Mouse (Mus musculus): ENCODE data around the gene Slc6a8. TPM values are rescaled to one million over a fixed set of nuclear protein-coding genes. Genes with fewer than 3 reads are reported as not detected.

Slc6a8 gene
- polyA plus RNA-seq, 1 experiment from 2014 or later = 12.2 TPM

- Histone ChIP-seq H3K27me3 (ENCODE audit: control insufficient read depth, insufficient read depth, low read length) (no peaks in the 10 kb centered on the region), H3K9ac (replicated peaks; ENCODE audit: low read depth, low read length) (no peak overlapping the region), H3K4me3 (ENCODE audit: low read depth, low read length) (no peak overlapping the region), H3K4me2 (replicated peaks; ENCODE audit: low read depth, low read length) (no peak overlapping the region), H3K27ac (ENCODE audit: low read length) (no peak overlapping the region), H3K9me3 (ENCODE audit: control insufficient read depth, low read depth, low read length) (no peaks in the 10 kb centered on the region), H3K4me1 (ENCODE audit: control insufficient read depth, insufficient read depth, low read length) (no peaks in the 10 kb centered on the region), H3K36me3 (ENCODE audit: control insufficient read depth, insufficient read depth, low read length) (no peaks in the 10 kb centered on the region)
- ATAC-seq (ENCODE audit: insufficient number of reproducible peaks, insufficient read depth, low FRiP score, low read depth) = no peak
- WGBS = 85% methylated on average over 6 of the region's 6 CpGs
These were observed 19.6 kb upstream of the Slc6a8 start for GRCm38 (mm10) chrX:73653392-73653791.

DNA sequence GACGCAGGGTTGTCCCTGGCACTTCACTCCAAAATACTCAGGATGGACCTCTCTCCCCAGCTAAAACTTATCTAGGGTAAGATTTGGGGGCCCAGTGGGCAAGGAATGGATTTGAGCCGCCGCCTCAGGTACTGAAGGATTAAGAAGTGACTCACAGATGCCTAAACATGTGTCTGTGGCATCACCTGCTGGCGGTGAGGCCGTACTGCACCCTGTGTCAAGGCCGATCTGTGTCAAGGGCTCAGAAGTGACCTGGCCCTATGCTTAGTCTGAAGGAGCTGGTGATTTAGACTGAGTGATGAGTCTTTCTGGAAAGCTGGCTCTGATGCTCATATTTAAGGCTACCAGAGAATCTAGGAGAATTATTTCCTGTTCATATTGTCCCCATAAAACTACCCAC, 18.8 kb upstream of the Slc6a8 start:
- ATAC-seq (ENCODE audit: insufficient number of reproducible peaks, insufficient read depth, low FRiP score, low read depth) = no peak
- H3K9ac ChIP-seq (replicated peaks; ENCODE audit: low read depth, low read length) = no peak overlapping the region
- WGBS = 11% methylated on average over 6 of the region's 6 CpGs
- H3K36me3 ChIP-seq (ENCODE audit: control insufficient read depth, insufficient read depth, low read length) = no peaks in the 10 kb centered on the region
- no peaks in the 10 kb centered on the region for H3K27me3 ChIP-seq (ENCODE audit: control insufficient read depth, insufficient read depth, low read length)
- no peak overlapping the region for H3K4me2 ChIP-seq (replicated peaks; ENCODE audit: low read depth, low read length)
- no peaks in the 10 kb centered on the region for H3K9me3 ChIP-seq (ENCODE audit: control insufficient read depth, low read depth, low read length)
- no peak overlapping the region for H3K4me3 ChIP-seq (ENCODE audit: low read depth, low read length)
- H3K4me1 ChIP-seq (ENCODE audit: control insufficient read depth, insufficient read depth, low read length) = no peaks in the 10 kb centered on the region
- H3K27ac ChIP-seq (ENCODE audit: low read length) = no peak overlapping the region

DNA sequence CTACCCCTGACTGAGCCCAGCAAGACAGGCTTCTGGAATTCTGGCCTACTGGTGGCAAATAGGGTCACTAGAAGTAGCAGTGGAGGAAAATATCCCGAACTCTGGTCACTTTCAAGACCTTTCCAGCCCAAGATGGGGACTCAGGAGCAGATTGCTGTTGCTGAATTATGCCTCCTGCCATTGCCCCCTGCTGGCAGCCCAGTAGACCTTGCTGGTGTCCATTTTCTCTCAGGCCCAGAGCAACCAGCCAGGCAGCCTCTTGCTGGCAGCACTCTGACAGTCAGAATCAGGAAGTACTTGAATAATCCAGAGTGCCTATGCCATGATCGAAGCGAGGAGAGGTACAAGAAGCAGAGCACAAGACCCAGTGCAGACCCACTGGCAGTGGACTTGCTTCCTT, 17.4 kb upstream of the Slc6a8 start:
- Histone ChIP-seq H3K9me3 (ENCODE audit: control insufficient read depth, low read depth, low read length) (no peaks in the 10 kb centered on the region), H3K9ac (replicated peaks; ENCODE audit: low read depth, low read length) (no peak overlapping the region), H3K4me3 (ENCODE audit: low read depth, low read length) (no peak overlapping the region), H3K4me1 (ENCODE audit: control insufficient read depth, insufficient read depth, low read length) (no peaks in the 10 kb centered on the region), H3K36me3 (ENCODE audit: control insufficient read depth, insufficient read depth, low read length) (no peaks in the 10 kb centered on the region), H3K27ac (ENCODE audit: low read length) (no peak overlapping the region), H3K27me3 (ENCODE audit: control insufficient read depth, insufficient read depth, low read length) (no peaks in the 10 kb centered on the region), H3K4me2 (replicated peaks; ENCODE audit: low read depth, low read length) (no peak overlapping the region)
- no peak for ATAC-seq (ENCODE audit: insufficient number of reproducible peaks, insufficient read depth, low FRiP score, low read depth)
- 48% methylated on average over 3 of the region's 3 CpGs for WGBS

- no peak overlapping the region for H3K27ac ChIP-seq (ENCODE audit: low read length)
- no peaks in the 10 kb centered on the region for H3K9me3 ChIP-seq (ENCODE audit: control insufficient read depth, low read depth, low read length)
- H3K4me1 ChIP-seq (ENCODE audit: control insufficient read depth, insufficient read depth, low read length) = no peaks in the 10 kb centered on the region
- no peak overlapping the region for H3K4me2 ChIP-seq (replicated peaks; ENCODE audit: low read depth, low read length)
- H3K9ac ChIP-seq (replicated peaks; ENCODE audit: low read depth, low read length) = no peak overlapping the region
- no peak overlapping the region for H3K4me3 ChIP-seq (ENCODE audit: low read depth, low read length)
- H3K27me3 ChIP-seq (ENCODE audit: control insufficient read depth, insufficient read depth, low read length) = no peaks in the 10 kb centered on the region
- WGBS = 48% methylated on average over 7 of the region's 7 CpGs
- no peak for ATAC-seq (ENCODE audit: insufficient number of reproducible peaks, insufficient read depth, low FRiP score, low read depth)
- no peaks in the 10 kb centered on the region for H3K36me3 ChIP-seq (ENCODE audit: control insufficient read depth, insufficient read depth, low read length)
These were observed 14.6 kb upstream of the Slc6a8 start for GRCm38 (mm10) chrX:73658391-73658790.

DNA sequence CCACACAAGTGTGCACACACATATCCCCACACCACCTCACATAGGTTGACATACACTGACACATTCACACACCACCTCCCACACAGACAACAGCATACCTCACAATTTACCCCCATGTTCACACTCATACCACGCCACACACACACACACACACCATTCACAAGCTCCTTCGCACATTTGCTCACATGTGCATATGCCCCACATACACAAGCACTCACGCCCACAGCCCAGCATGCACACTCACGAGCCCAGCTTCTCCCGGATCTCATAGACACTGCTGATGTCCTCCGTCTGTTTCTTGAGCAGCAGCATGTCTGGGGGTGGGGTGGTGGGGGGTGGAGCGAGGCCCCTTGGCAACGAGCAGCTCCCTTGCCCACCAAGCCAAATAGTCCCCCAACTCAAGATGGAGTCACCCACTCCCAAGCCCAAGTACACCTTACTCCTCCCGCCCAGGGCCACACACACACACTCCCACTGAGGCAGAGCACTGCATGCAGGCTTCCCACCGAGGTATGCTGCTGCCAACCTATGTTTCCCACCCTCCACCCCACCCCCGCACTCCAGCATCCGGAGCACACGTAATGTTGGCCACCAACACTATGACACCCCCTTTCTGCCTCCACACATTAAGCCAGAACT, 13.9 kb upstream of the Slc6a8 start:
- 59% methylated on average over 13 of the region's 13 CpGs for WGBS
- H3K4me3 ChIP-seq (ENCODE audit: low read depth, low read length) = peak overlapping the region; percentile 35
- H3K4me2 ChIP-seq (replicated peaks; ENCODE audit: low read depth, low read length) = peak overlapping the region; percentile 64
- no peaks in the 10 kb centered on the region for H3K36me3 ChIP-seq (ENCODE audit: control insufficient read depth, insufficient read depth, low read length)
- H3K9ac ChIP-seq (replicated peaks; ENCODE audit: low read depth, low read length) = 0 out of 2 replicates have a peak overlapping the region, but pooled peaks have one; percentile 25
- H3K27ac ChIP-seq (ENCODE audit: low read length) = no peak overlapping the region
- H3K4me1 ChIP-seq (ENCODE audit: control insufficient read depth, insufficient read depth, low read length) = no peaks in the 10 kb centered on the region
- ATAC-seq (ENCODE audit: insufficient number of reproducible peaks, insufficient read depth, low FRiP score, low read depth) = no peak
- no peaks in the 10 kb centered on the region for H3K9me3 ChIP-seq (ENCODE audit: control insufficient read depth, low read depth, low read length)
- H3K27me3 ChIP-seq (ENCODE audit: control insufficient read depth, insufficient read depth, low read length) = no peaks in the 10 kb centered on the region

- Histone ChIP-seq H3K27me3 (ENCODE audit: control insufficient read depth, insufficient read depth, low read length) (no peaks in the 10 kb centered on the region), H3K27ac (ENCODE audit: low read length) (no peak within 1 kb of the TSS), H3K9ac (replicated peaks; ENCODE audit: low read depth, low read length) (peak within 1 kb of the TSS; percentile 25; the same call in 1 of the 2 replicates), H3K4me1 (ENCODE audit: control insufficient read depth, insufficient read depth, low read length) (no peaks in the 10 kb centered on the region), H3K9me3 (ENCODE audit: control insufficient read depth, low read depth, low read length) (no peaks in the 10 kb centered on the region), H3K4me2 (replicated peaks; ENCODE audit: low read depth, low read length) (peak within 1 kb of the TSS; percentile 64), H3K36me3 (ENCODE audit: control insufficient read depth, insufficient read depth, low read length) (no peaks in the 10 kb centered on the region), H3K4me3 (ENCODE audit: low read depth, low read length) (peak within 1 kb of the TSS; percentile 35)
- 0 out of 2 replicates have a peak, but pooled peaks have one; percentile 54 for ATAC-seq (ENCODE audit: insufficient number of reproducible peaks, insufficient read depth, low FRiP score, low read depth)
- 22% methylated on average over 52 of the region's 57 CpGs for WGBS
These were observed 13.2 kb upstream of the Slc6a8 start, which contains the start of gene Pnck for GRCm38 (mm10) chrX:73659575-73660283. Pnck (minus strand) TSS chrX:73660117.

DNA sequence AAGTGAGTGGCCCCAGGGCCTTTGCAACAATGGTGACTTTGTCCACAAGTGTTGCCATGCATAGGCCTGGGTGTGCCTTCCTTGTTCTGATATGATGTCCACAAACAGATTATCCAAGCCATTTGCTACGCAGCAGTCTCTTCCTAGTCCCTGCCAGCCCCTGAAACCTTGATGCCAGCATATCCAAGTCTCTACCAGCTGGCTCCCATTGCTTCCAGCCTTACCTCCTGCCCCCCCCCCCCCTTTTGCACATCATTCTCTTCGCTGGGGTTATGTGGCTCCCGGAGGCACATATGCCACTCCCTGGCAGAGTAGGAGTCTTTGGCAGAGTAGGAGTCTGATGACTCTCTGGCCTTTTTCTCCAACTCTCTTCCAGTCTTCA, 12.7 kb upstream of the Slc6a8 start:
- 0 out of 2 replicates have a peak overlapping the region, but pooled peaks have one; percentile 25 for H3K9ac ChIP-seq (replicated peaks; ENCODE audit: low read depth, low read length)
- no peaks in the 10 kb centered on the region for H3K4me1 ChIP-seq (ENCODE audit: control insufficient read depth, insufficient read depth, low read length)
- H3K4me2 ChIP-seq (replicated peaks; ENCODE audit: low read depth, low read length) = peak overlapping the region; percentile 64
- H3K4me3 ChIP-seq (ENCODE audit: low read depth, low read length) = peak overlapping the region; percentile 35
- WGBS = 50% methylated on average over 2 of the region's 3 CpGs
- no peak for ATAC-seq (ENCODE audit: insufficient number of reproducible peaks, insufficient read depth, low FRiP score, low read depth)
- H3K27ac ChIP-seq (ENCODE audit: low read length) = no peak overlapping the region
- no peaks in the 10 kb centered on the region for H3K9me3 ChIP-seq (ENCODE audit: control insufficient read depth, low read depth, low read length)
- no peaks in the 10 kb centered on the region for H3K27me3 ChIP-seq (ENCODE audit: control insufficient read depth, insufficient read depth, low read length)
- no peaks in the 10 kb centered on the region for H3K36me3 ChIP-seq (ENCODE audit: control insufficient read depth, insufficient read depth, low read length)

GRCm38 (mm10) chrX:73663143-73663542, 9.8 kb upstream of the Slc6a8 start:
- Histone ChIP-seq H3K36me3 (ENCODE audit: control insufficient read depth, insufficient read depth, low read length) (no peaks in the 10 kb centered on the region), H3K27me3 (ENCODE audit: control insufficient read depth, insufficient read depth, low read length) (no peaks in the 10 kb centered on the region), H3K27ac (ENCODE audit: low read length) (no peak overlapping the region), H3K9me3 (ENCODE audit: control insufficient read depth, low read depth, low read length) (no peaks in the 10 kb centered on the region), H3K4me2 (replicated peaks; ENCODE audit: low read depth, low read length) (no peak overlapping the region), H3K9ac (replicated peaks; ENCODE audit: low read depth, low read length) (no peak overlapping the region), H3K4me3 (ENCODE audit: low read depth, low read length) (no peak overlapping the region), H3K4me1 (ENCODE audit: control insufficient read depth, insufficient read depth, low read length) (no peaks in the 10 kb centered on the region)
- ATAC-seq (ENCODE audit: insufficient number of reproducible peaks, insufficient read depth, low FRiP score, low read depth) = no peak
